Mouse (Mus musculus): ENCODE results near the gene Zfp12.

DNA sequence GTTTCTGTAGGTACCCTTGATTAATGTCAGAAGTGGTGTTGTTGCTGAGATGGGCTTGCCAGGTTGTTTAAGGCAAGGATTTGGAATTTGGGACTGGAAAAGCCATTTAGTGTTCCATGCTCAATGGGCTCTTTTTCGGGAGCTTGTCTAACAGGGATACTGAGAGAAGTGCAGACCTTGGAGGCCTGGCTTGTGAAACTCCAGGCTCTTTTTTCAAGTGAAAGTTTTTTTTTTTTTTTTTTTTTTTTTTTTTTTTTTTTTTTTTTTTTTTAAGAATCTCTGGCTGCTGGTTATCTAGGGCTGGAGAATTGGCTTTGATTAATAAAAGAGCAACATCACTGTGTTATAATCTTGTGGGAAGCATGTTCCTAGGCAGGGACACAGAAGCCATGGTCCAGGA lies 12.7 kb upstream of the Zfp12 start:
- no peak for TF ChIP-seq CTCF (IDR thresholded peaks at IDR 0.05; ENCODE audit: control insufficient read depth, insufficient read depth, low read length)
- TF ChIP-seq POLR2A (IDR thresholded peaks at IDR 0.05; ENCODE audit: borderline replicate concordance, control insufficient read depth, low read depth, low read length): no peak

Measured in bone marrow, adult 2 months (tissue).